Mouse (Mus musculus) forebrain, embryonic 15.5 days (tissue): ENCODE measurements at regions not wholly inside any gene's neighbourhood (a gene's known extent, or its start where the extent isn't known, plus 50 kb on each side); places are given as distances from the start of the nearest gene placed in this dataset.

Experiments
- ATAC-seq: fragments of 200-750 bp; cut with Nextera tagmentation; replicated peaks from 2 replicates; pipeline ENCODE4 v1.8.0; 2017; ENCODE audit warnings: mild to moderate bottlenecking, moderate TSS enrichment, moderate library complexity
- H3K27ac ChIP-seq: fragments of 300-500 bp; sonication (generic); replicated peaks from 2 replicates; pipeline ENCODE4 v1.5.1; 2015; ENCODE audit warnings: mild to moderate bottlenecking, inconsistent platforms
- H3K27me3 ChIP-seq: fragments of 300-500 bp; sonication (generic); 2 replicates; pipeline ENCODE4 v1.6.1; 2015; ENCODE audit warnings: inconsistent platforms
- H3K36me3 ChIP-seq: fragments of 300-500 bp; sonication (generic); 2 replicates; pipeline ENCODE4 v1.6.1; 2015; ENCODE audit warnings: mild to moderate bottlenecking, inconsistent platforms
- H3K4me1 ChIP-seq: fragments of 300-500 bp; sonication (generic); 2 replicates; pipeline ENCODE4 v1.6.1; 2015; ENCODE audit warnings: inconsistent platforms
- H3K4me2 ChIP-seq: fragments of 300-500 bp; sonication (generic); replicated peaks from 2 replicates; pipeline ENCODE4 v1.6.1; 2015; ENCODE audit warnings: mild to moderate bottlenecking, inconsistent platforms
- H3K4me3 ChIP-seq: fragments of 300-500 bp; sonication (generic); 2 replicates; pipeline ENCODE4 v1.5.1; 2015; ENCODE audit warnings: mild to moderate bottlenecking, inconsistent platforms
- H3K9ac ChIP-seq: fragments of 300-500 bp; sonication (generic); replicated peaks from 2 replicates; pipeline ENCODE4 v1.6.1; 2015; ENCODE audit warnings: mild to moderate bottlenecking, inconsistent platforms
- H3K9me3 ChIP-seq: fragments of 300-500 bp; sonication (generic); 2 replicates; pipeline ENCODE4 v1.6.1; 2016; ENCODE audit warnings: inconsistent platforms
- WGBS: fragments of 180-500 bp; shearing (Covaris S2); methylation state at CpG from one replicate; pipeline ENCODE4 v1.1.7; 2015; ENCODE audit warnings: mixed read lengths; 5-methylcytosine and 5-hydroxymethylcytosine counted together

DNA sequence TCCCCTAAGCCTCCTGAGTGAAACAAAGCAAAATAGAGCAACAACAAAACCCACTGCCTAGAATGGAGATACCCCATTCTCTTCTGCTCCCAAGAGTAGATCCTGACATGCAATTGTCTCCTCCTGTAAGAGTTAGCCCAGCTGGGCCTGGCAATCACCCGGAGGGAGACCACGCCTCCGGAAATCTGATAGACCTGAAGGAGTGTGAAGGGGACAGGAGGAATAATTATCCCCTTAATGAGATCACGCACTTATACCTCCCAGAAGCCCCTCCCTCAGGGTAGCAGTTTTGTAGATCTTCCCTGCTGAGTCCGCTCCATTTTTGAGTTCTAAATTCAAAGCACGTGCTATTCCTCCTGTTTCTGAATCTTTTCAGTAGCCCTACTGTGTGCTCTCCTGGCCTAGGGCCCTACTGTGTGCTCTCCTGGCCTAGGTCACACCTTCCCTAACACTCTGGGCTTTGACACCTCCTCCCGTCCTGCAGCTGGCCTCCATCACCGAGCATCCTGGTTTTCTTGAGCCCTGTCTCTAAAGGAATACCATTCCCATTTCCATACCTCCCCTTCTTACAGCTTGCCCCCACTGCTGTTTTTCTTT lies 137.2 kb upstream of the Mdm1 start:
- Histone ChIP-seq H3K27me3 (no peaks in the 10 kb centered on the region), H3K36me3 (no peaks in the 10 kb centered on the region), H3K4me2 (no peak overlapping the region), H3K4me1 (peaks cover 10% of the 10 kb centered on the region), H3K27ac (no peak overlapping the region), H3K9me3 (0 out of 2 replicates have a peak, but pooled peaks cover under 1% of the 10 kb centered on the region), H3K4me3 (no peak overlapping the region), H3K9ac (no peak overlapping the region)
- WGBS, result 63% methylated on average over 8 of the region's 8 CpGs
- ATAC-seq, result no peak

DNA sequence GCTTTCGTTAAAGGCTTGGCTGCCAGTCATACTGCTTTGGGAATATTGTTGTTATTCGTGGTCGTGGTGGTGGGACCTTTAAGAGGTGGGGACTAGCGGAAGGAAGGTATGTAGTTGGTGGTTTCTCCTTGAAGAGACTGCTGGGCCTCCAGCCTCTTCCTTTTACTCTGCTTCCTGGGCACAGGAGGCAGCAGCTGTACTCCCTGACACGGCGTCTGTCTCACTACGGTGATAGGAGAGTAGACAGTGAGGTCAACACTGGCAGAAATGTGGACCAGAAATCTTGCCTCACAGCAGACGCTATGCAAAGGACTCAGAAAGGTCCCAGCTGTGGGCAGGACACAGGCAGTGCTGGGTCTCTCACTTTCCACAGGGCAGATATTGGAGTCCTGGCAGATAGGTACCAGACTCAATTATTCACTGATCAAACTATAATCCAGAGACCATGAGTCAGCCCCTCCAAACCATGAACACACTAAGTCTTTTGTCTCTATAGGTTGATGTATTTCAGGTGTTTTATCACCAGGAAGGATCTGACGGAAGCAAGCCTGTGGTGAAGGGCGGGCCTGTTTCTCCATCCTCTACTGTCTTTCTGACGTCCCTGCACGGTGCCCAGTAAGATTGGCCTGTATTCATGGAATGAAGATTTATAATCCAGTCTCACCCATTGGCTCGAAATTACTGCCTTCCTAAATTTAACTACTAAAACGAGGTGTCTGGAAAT lies 134.6 kb upstream of the Mdm1 start:
- ATAC-seq, result no peak
- Histone ChIP-seq H3K9me3 (0 out of 2 replicates have a peak, but pooled peaks cover 5% of the 10 kb centered on the region), H3K36me3 (no peaks in the 10 kb centered on the region), H3K4me2 (no peak overlapping the region), H3K4me3 (no peak overlapping the region), H3K27ac (no peak overlapping the region), H3K27me3 (no peaks in the 10 kb centered on the region), H3K9ac (no peak overlapping the region), H3K4me1 (peaks cover 10% of the 10 kb centered on the region)
- 83% methylated on average over 14 of the region's 14 CpGs for WGBS

DNA sequence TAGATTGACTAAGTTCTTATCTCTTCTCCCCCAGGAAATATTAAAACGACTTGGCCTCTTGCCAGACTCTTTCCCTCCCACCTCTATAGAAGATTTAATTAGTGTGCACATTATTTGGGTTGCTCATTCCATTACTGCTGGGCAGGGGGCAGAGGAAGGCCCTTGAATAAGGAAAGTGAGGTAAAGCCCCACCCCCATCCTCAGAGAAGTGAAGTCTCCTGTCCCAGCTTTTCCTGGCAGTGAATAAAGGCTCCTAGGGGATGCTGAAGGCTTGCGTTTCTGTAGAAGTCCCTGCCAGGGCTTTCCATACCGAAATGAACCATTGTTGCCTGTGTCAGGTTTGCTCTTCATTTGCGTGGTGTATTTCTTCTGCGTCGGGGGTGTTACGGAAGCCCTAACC lies 133.8 kb upstream of the Mdm1 start:
- 42% methylated on average over 7 of the region's 7 CpGs for WGBS
- Histone ChIP-seq H3K9me3 (0 out of 2 replicates have a peak, but pooled peaks cover 5% of the 10 kb centered on the region), H3K4me3 (no peak overlapping the region), H3K4me1 (peaks cover 10% of the 10 kb centered on the region), H3K9ac (no peak overlapping the region), H3K4me2 (no peak overlapping the region), H3K27me3 (no peaks in the 10 kb centered on the region), H3K36me3 (no peaks in the 10 kb centered on the region), H3K27ac (no peak overlapping the region)
- ATAC-seq, result no peak

- no peak overlapping the region for H3K4me2 ChIP-seq
- H3K27ac ChIP-seq, result no peak overlapping the region
- no peaks in the 10 kb centered on the region for H3K36me3 ChIP-seq
- H3K27me3 ChIP-seq, result no peaks in the 10 kb centered on the region
- no peak overlapping the region for H3K9ac ChIP-seq
- no peak overlapping the region for H3K4me3 ChIP-seq
- peaks cover 4% of the 10 kb centered on the region for H3K4me1 ChIP-seq
- ATAC-seq, result no peak
- 0 out of 2 replicates have a peak, but pooled peaks cover 5% of the 10 kb centered on the region for H3K9me3 ChIP-seq
- 90% methylated on average over 10 of the region's 10 CpGs for WGBS
Observed at GRCm38 (mm10) chr10:118011687-118012567, 129.7 kb upstream of the Mdm1 start.

DNA sequence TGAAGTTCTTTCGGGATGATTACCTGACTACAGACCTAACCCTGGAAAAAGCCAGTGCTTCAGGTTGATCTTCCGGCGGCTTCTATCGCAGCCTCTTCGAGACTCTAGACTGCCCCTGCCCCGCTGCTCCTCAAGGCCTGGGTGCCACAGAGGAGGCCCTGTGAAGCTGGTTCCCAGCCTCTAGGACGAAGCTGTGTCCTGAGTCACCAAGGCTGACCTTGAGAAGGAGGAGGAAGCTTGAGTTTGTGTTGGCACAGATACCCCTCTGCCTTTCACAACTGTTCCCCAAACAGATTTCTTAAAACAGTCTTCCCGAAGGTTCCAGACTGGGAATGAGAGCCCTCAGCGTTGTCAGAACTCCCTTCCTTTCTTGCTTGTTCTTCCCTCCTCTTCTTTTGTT lies 112.8 kb upstream of the Mdm1 start:
- no peaks in the 10 kb centered on the region for H3K36me3 ChIP-seq
- no peaks in the 10 kb centered on the region for H3K4me1 ChIP-seq
- no peaks in the 10 kb centered on the region for H3K27me3 ChIP-seq
- H3K9me3 ChIP-seq, result no peaks in the 10 kb centered on the region
- H3K27ac ChIP-seq, result no peak overlapping the region
- 78% methylated on average over 9 of the region's 9 CpGs for WGBS
- no peak overlapping the region for H3K4me3 ChIP-seq
- no peak overlapping the region for H3K4me2 ChIP-seq
- ATAC-seq, result no peak
- no peak overlapping the region for H3K9ac ChIP-seq

DNA sequence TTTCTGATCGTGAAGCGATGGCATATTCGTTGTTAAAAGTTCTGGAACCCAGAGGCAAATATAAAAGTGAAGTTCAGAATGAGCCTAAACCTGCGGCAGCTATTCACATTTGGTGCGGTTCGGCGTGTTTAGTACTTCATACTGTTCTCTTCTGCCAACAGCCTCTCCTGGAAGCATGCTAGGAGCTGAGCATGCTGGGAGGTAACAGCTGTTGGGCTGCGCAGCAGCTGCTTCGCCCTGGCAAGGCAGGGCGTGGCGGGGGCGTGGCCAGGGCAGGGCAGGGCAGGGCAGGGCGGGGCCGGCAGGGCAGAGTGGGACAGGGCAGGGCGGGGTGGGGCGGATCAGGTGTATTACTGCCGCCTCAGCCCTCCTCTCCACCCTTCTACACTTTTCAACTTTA lies 107.2 kb upstream of the Mdm1 start:
- Histone ChIP-seq H3K4me3 (no peak overlapping the region), H3K9ac (no peak overlapping the region), H3K27ac (no peak overlapping the region), H3K36me3 (no peaks in the 10 kb centered on the region), H3K4me1 (no peaks in the 10 kb centered on the region), H3K9me3 (no peaks in the 10 kb centered on the region), H3K4me2 (no peak overlapping the region), H3K27me3 (no peaks in the 10 kb centered on the region)
- ATAC-seq, result no peak
- 83% methylated on average over 17 of the region's 17 CpGs for WGBS

DNA sequence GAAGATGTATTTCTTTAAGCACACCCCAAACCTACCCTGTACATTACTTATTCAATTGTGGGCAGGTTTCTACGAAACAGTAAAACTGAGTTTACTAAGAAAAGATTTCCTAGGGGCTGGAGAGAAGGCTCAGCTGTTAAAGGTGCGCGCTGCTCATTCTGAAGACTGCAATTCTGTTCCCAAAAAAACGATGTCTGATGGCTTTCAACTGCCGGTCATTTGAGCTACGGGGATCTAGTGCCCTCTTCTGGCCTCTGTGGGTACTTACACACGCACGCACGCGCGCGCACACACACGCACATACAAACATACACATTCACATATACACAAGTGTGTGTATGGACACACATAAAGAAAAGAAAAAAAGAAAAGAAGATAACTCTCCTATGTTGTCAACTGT lies 106.6 kb upstream of the Mdm1 start:
- WGBS, result 90% methylated on average over 13 of the region's 13 CpGs
- ATAC-seq, result no peak

DNA sequence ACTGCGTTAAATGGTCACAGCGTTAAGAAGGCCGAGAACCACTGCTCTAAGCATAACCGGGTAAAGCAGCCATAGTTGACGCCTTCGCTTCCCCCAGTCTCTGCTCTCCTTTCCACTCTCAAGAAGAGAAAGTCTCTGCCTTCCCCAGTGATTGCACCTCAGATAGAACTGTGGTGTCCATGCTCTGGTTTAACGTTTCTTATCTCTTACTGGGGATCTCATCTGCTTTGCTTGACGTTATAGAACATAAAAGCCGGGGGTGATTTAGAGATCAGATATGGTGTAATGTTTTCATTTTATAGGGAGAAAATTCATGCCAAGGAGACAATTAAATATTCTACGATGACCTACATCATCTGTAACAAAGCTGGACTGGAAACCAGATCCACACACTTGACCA lies 103.1 kb upstream of the Mdm1 start:
- Histone ChIP-seq H3K27me3 (no peaks in the 10 kb centered on the region), H3K4me2 (no peak overlapping the region), H3K27ac (no peak overlapping the region), H3K4me1 (0 out of 2 replicates have a peak, but pooled peaks cover under 1% of the 10 kb centered on the region), H3K9ac (no peak overlapping the region), H3K9me3 (no peaks in the 10 kb centered on the region), H3K36me3 (no peaks in the 10 kb centered on the region), H3K4me3 (no peak overlapping the region)
- WGBS, result 98% methylated on average over 10 of the region's 10 CpGs
- no peak for ATAC-seq

More for the DNA sequence above, 106.6 kb upstream of the Mdm1 start:
- Histone ChIP-seq H3K36me3 (no peaks in the 10 kb centered on the region), H3K27me3 (no peaks in the 10 kb centered on the region), H3K27ac (no peak overlapping the region), H3K9me3 (no peaks in the 10 kb centered on the region), H3K4me3 (no peak overlapping the region), H3K4me1 (no peaks in the 10 kb centered on the region), H3K4me2 (no peak overlapping the region), H3K9ac (no peak overlapping the region)

GRCm38 (mm10) chr10:118039056-118039455 lies 102.6 kb upstream of the Mdm1 start:
- no peak for ATAC-seq
- Histone ChIP-seq H3K4me2 (no peak overlapping the region), H3K9me3 (no peaks in the 10 kb centered on the region), H3K4me1 (0 out of 2 replicates have a peak, but pooled peaks cover 3% of the 10 kb centered on the region), H3K9ac (no peak overlapping the region), H3K27ac (no peak overlapping the region), H3K4me3 (no peak overlapping the region), H3K27me3 (no peaks in the 10 kb centered on the region), H3K36me3 (no peaks in the 10 kb centered on the region)
- WGBS, result 87% methylated on average over 4 of the region's 4 CpGs

DNA sequence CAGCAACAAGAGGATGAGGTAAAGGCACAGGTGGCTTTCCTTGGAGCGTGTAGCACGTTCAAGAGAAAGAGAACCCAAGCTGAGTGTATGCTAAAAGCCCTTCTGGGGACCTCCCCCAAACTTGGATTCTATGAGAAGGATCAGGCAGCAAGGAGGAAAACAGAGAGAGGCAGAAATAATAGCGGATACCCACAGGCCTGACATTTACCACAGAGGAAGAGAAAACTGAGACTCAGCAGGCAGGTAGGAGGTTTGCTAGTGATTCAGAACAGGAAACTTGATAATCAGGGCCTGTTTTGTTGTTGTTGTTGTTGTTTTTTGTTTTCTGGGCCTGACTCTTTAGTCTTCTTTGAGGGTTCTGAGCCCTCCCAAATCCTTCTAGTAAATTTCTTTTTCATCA lies 100.5 kb upstream of the Mdm1 start:
- no peaks in the 10 kb centered on the region for H3K36me3 ChIP-seq
- no peak overlapping the region for H3K4me2 ChIP-seq
- no peak for ATAC-seq
- H3K9ac ChIP-seq, result no peak overlapping the region
- WGBS, result 85% methylated on average over 3 of the region's 3 CpGs
- no peak overlapping the region for H3K4me3 ChIP-seq
- no peak overlapping the region for H3K27ac ChIP-seq
- no peaks in the 10 kb centered on the region for H3K9me3 ChIP-seq
- 0 out of 2 replicates have a peak, but pooled peaks cover 9% of the 10 kb centered on the region for H3K4me1 ChIP-seq
- no peaks in the 10 kb centered on the region for H3K27me3 ChIP-seq

DNA sequence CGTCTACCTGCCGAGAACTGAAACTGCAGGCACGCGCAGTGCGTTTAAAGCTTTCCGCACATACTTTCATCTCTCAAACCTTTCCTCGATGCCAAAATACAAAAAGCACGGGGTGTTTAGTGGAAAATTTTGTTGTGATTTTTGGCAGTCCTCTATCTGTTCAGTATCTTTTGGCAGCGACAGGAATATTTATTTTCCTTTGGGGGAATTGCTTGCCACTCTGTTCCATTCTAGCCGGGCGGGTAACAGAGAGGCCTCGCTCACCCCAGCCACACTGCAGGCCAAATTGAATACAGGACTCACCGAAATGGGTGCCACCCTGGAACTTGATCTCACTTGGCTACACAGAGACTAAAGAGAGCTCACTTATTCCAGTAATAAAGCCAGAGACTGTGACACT lies 97.8 kb upstream of the Mdm1 start:
- no peaks in the 10 kb centered on the region for H3K36me3 ChIP-seq
- H3K4me2 ChIP-seq, result no peak overlapping the region
- H3K9me3 ChIP-seq, result no peaks in the 10 kb centered on the region
- H3K4me3 ChIP-seq, result no peak overlapping the region
- H3K9ac ChIP-seq, result no peak overlapping the region
- H3K27ac ChIP-seq, result no peak overlapping the region
- no peaks in the 10 kb centered on the region for H3K27me3 ChIP-seq
- ATAC-seq, result no peak
- 0 out of 2 replicates have a peak, but pooled peaks cover 9% of the 10 kb centered on the region for H3K4me1 ChIP-seq
- 71% methylated on average over 13 of the region's 13 CpGs for WGBS

- H3K4me1 ChIP-seq, result 0 out of 2 replicates have a peak, but pooled peaks cover 9% of the 10 kb centered on the region
- H3K4me2 ChIP-seq, result no peak overlapping the region
- no peak overlapping the region for H3K9ac ChIP-seq
- H3K36me3 ChIP-seq, result no peaks in the 10 kb centered on the region
- no peak overlapping the region for H3K27ac ChIP-seq
- WGBS, result 12% methylated on average over 3 of the region's 3 CpGs
- no peaks in the 10 kb centered on the region for H3K27me3 ChIP-seq
- no peaks in the 10 kb centered on the region for H3K9me3 ChIP-seq
- H3K4me3 ChIP-seq, result no peak overlapping the region
- ATAC-seq, result no peak
Observed at GRCm38 (mm10) chr10:118044840-118045239, 96.8 kb upstream of the Mdm1 start.
